In genomic region chr7:44584265-44584804, GRCm38 (mm10) we compare ENCODE assay signal across 25 mouse cellular contexts. TPM values are rescaled to one million over a fixed set of nuclear protein-coding genes. Genes with fewer than 3 reads are reported as not detected.
DNase-seq lines count a peak whose midpoint lies in the region; TF ChIP-seq lines count a peak whose summit lies in the region.
"Had no signal": no experiment of that assay in that cellular context is flagged by ENCODE, and none has a peak within 500 bp of the region (broad histone marks: within the 10 kb centered on the region; RNA-seq: fewer than 3 reads in every experiment).

No protein-coding gene starts in this region.

- H3K27ac ChIP-seq in heart, embryonic 10.5 days: no peak overlapping the region
- H3K27ac ChIP-seq in testis, adult 2 months (ENCODE audit: control insufficient read depth, insufficient read depth, low read depth, low read length): no peak overlapping the region
- H3K27ac ChIP-seq: embryonic facial prominence, embryonic 12.5 days; embryonic facial prominence, embryonic 15.5 days; forebrain, embryonic 13.5 days; heart, embryonic 15.5 days; hindbrain, embryonic 10.5 days; hindbrain, embryonic 13.5 days; intestine, embryonic 15.5 days had no signal

- peaks cover 57% of the 10 kb centered on the region for H3K27me3 ChIP-seq in heart, embryonic 10.5 days (ENCODE audit: insufficient read depth, poor library complexity, severe bottlenecking)
- peaks cover 9% of the 10 kb centered on the region; the same call in 1 of the 2 replicates for H3K27me3 ChIP-seq in testis, adult 2 months (ENCODE audit: control insufficient read depth, insufficient read depth, low read length)

- no peak overlapping the region for H3K4me3 ChIP-seq in heart, embryonic 10.5 days
- H3K4me3 ChIP-seq in testis, adult 2 months (ENCODE audit: control insufficient read depth, low read depth, low read length): peak overlapping the region; percentile 63
- H3K4me3 ChIP-seq: embryonic facial prominence, embryonic 12.5 days; embryonic facial prominence, embryonic 15.5 days; forebrain, embryonic 13.5 days; heart, embryonic 12.5 days; heart, embryonic 15.5 days; hindbrain, embryonic 10.5 days; hindbrain, embryonic 13.5 days; intestine, embryonic 15.5 days had no signal

- TF ChIP-seq CTCF in testis, adult 2 months (IDR thresholded peaks at IDR 0.05; ENCODE audit: control insufficient read depth, insufficient read depth, insufficient replicate concordance, low read depth, low read length): no peak

- no peak for TF ChIP-seq POLR2A in testis, adult 2 months (IDR thresholded peaks at IDR 0.05; ENCODE audit: control insufficient read depth, low read depth, low read length)

- no peaks in the 10 kb centered on the region for H3K36me3 ChIP-seq in heart, embryonic 10.5 days
- no peaks in the 10 kb centered on the region; the same call in 1 of the 2 replicates for H3K36me3 ChIP-seq in testis, adult 2 months (ENCODE audit: control insufficient read depth, insufficient read depth, low read length)
- H3K36me3 ChIP-seq: embryonic facial prominence, embryonic 12.5 days; embryonic facial prominence, embryonic 15.5 days; heart, embryonic 12.5 days; heart, embryonic 15.5 days; hindbrain, embryonic 10.5 days; hindbrain, embryonic 13.5 days; intestine, embryonic 15.5 days had no signal

- WGBS in heart, embryonic 10.5 days: 67% methylated on average over 4 of the region's 4 CpGs

- peaks cover 17% of the 10 kb centered on the region for H3K4me1 ChIP-seq in heart, embryonic 10.5 days
- H3K4me1 ChIP-seq in testis, adult 2 months (ENCODE audit: control insufficient read depth, insufficient read depth, low read length): peaks cover 39% of the 10 kb centered on the region

- H3K9me3 ChIP-seq in heart, embryonic 10.5 days: no peaks in the 10 kb centered on the region
- H3K9me3 ChIP-seq: embryonic facial prominence, embryonic 12.5 days; embryonic facial prominence, embryonic 15.5 days; forebrain, embryonic 13.5 days; heart, embryonic 12.5 days; heart, embryonic 15.5 days; hindbrain, embryonic 13.5 days; intestine, embryonic 15.5 days had no signal

- peak; percentile 56 for DNase-seq in cerebellum, adult 9-10 months
- no peak for DNase-seq in cerebellum, postnatal 10 days
- DNase-seq in heart, adult 11 months: peak; percentile 80
- DNase-seq in heart, embryonic 10.5 days (ENCODE audit: low spot score): no peak
- no peak for DNase-seq in testis, postnatal 10 days (ENCODE audit: low spot score)
- DNase-seq: adrenal gland, adult 8-10 months; adrenal gland, postnatal 25 days; cerebellum, adult 2 months; gastrocnemius, postnatal 10 days; gastrocnemius, postnatal 36 days; heart, postnatal 10 days; heart, postnatal 36 days; kidney, adult 11 months had no signal

RNA-seq across cellular contexts. Expression of gene Kcnc3, which starts 6.1 kb away (rescaled TPM):
- 0.02 and 0.24 TPM in 2 replicates for polyA plus RNA-seq in heart, embryonic 10.5 days (2016; fragmentation: Nextera tagmentation; extraction: Ambion mirVana)
- polyA plus RNA-seq in testis, adult 2 months (2012; rRNA removed): 0.70 and 3.2 TPM in 2 replicates
- polyA plus RNA-seq: activated CD4-positive, CD25-positive, alpha-beta regulatory T cell, adult 4 months had no signal

RNA-seq across cellular contexts. Expression of gene Napsa, which starts 12.2 kb away (rescaled TPM):
- 0.64 TPM in 1 of 2 replicates, not detected in the other for polyA plus RNA-seq in heart, embryonic 10.5 days (2016; fragmentation: Nextera tagmentation; extraction: Ambion mirVana)
- polyA plus RNA-seq in testis, adult 2 months (2012; rRNA removed): 0.67 and 2.4 TPM in 2 replicates
- polyA plus RNA-seq: heart, embryonic 12.5 days had no signal

RNA-seq across cellular contexts. Expression of gene Nr1h2, which starts 30.6 kb away (rescaled TPM):
- polyA plus RNA-seq in heart, embryonic 10.5 days (2016; fragmentation: Nextera tagmentation; extraction: Ambion mirVana): 59.9 and 65.3 TPM in 2 replicates
- polyA plus RNA-seq in testis, adult 2 months (2012; rRNA removed): 72.1 and 77.1 TPM in 2 replicates

RNA-seq across cellular contexts. Expression of gene Pold1, which starts 35.7 kb away (rescaled TPM):
- 96.8 and 101 TPM in 2 replicates for polyA plus RNA-seq in heart, embryonic 10.5 days (2016; fragmentation: Nextera tagmentation; extraction: Ambion mirVana)
- polyA plus RNA-seq in testis, adult 2 months (2012; rRNA removed): 18.1 and 20.3 TPM in 2 replicates

RNA-seq across cellular contexts. Expression of gene Spib, which starts 52.5 kb away (rescaled TPM):
- 0.12 and 0.15 TPM in 2 replicates for polyA plus RNA-seq in heart, embryonic 10.5 days (2016; fragmentation: Nextera tagmentation; extraction: Ambion mirVana)
- 0.15 and 0.16 TPM in 2 replicates for polyA plus RNA-seq in testis, adult 2 months (2012; rRNA removed)
- polyA plus RNA-seq: embryonic facial prominence, embryonic 12.5 days; forebrain, embryonic 13.5 days; forebrain, embryonic 16.5 days; heart, embryonic 12.5 days; hindbrain, embryonic 10.5 days; hindbrain, embryonic 13.5 days; hindbrain, embryonic 16.5 days had no signal

Comparison
In these comparisons a context has a peak if more than half of its experiments do, and no peak if none do; other contexts are left out.
1. DNase-seq: peak in cerebellum, adult 9-10 months (single experiment) and heart, adult 11 months (single experiment); none in cerebellum, postnatal 10 days (0 of 2), heart, embryonic 10.5 days (single experiment) and testis, postnatal 10 days (single experiment).